Mouse (Mus musculus) lung, embryonic 14.5 days (tissue): ENCODE measurements around the gene Ctdnep1. TPM values are rescaled to one million over a fixed set of nuclear protein-coding genes. Genes with fewer than 3 reads are reported as not detected.

Source experiments
- ATAC-seq: fragments of 200-750 bp; cut with Nextera tagmentation; 2 replicates; pipeline ENCODE4 v1.8.0; 2017; ENCODE audit warnings: mild to moderate bottlenecking, moderate TSS enrichment, moderate library complexity; ENCODE audit not compliant: insufficient read depth
- DNase-seq: peaks from one replicate; pipeline ENCODE4 v3.0.0-alpha.2; 2015
- H3K27ac ChIP-seq: fragments of 300-500 bp; sonication (generic); 2 replicates; pipeline ENCODE4 v1.5.1; 2014; ENCODE audit warnings: low read depth, mild to moderate bottlenecking, moderate library complexity
- H3K27me3 ChIP-seq: fragments of 300-500 bp; sonication (generic); 2 replicates; pipeline ENCODE4 v1.6.1; 2014; ENCODE audit warnings: low read length, control low read depth; ENCODE audit not compliant: insufficient read depth
- H3K36me3 ChIP-seq: fragments of 300-500 bp; sonication (generic); 2 replicates; pipeline ENCODE4 v1.6.1; 2014; ENCODE audit warnings: control low read depth; ENCODE audit not compliant: insufficient read depth
- H3K4me1 ChIP-seq: fragments of 300-500 bp; sonication (generic); 2 replicates; pipeline ENCODE4 v1.6.1; 2014; ENCODE audit warnings: antibody characterized with exemption, control low read depth; ENCODE audit not compliant: insufficient read depth
- H3K4me2 ChIP-seq: fragments of 300-500 bp; sonication (generic); 2 replicates; pipeline ENCODE4 v1.6.1; 2014; ENCODE audit warnings: mild to moderate bottlenecking
- H3K4me3 ChIP-seq: fragments of 300-500 bp; sonication (generic); 2 replicates; pipeline ENCODE4 v1.5.1; 2014; ENCODE audit warnings: low read depth, low read length
- H3K9ac ChIP-seq: fragments of 300-500 bp; sonication (generic); 2 replicates; pipeline ENCODE4 v1.6.1; 2014
- H3K9me3 ChIP-seq: fragments of 300-500 bp; sonication (generic); 2 replicates; pipeline ENCODE4 v1.6.1; 2016; ENCODE audit warnings: low read depth, low read length, control low read depth
- CTCF ChIP-seq: IDR thresholded peaks from 2 replicates; pipeline ENCODE4 v1.5.1; 2016; ENCODE audit warnings: antibody characterized with exemption, low read depth
- WGBS: fragments of 180-500 bp; shearing (Covaris S2); extraction: QIAGEN DNeasy Blood & Tissue Kit; methylation state at CpG from one replicate; pipeline ENCODE4 v1.1.7; 2014; 5-methylcytosine and 5-hydroxymethylcytosine counted together
- polyA plus RNA-seq: library from polyadenylated mRNA; unstranded; fragments of >200 nt; fragmentation: Nextera tagmentation; extraction: Ambion mirVana; gene quantifications from 2 replicates; pipeline ENCODE4 v1.2.1, GENCODE M21; 2014

Gene Ctdnep1
- polyA plus RNA-seq, 1 experiment from 2014 or later, result 28.3 TPM

DNA sequence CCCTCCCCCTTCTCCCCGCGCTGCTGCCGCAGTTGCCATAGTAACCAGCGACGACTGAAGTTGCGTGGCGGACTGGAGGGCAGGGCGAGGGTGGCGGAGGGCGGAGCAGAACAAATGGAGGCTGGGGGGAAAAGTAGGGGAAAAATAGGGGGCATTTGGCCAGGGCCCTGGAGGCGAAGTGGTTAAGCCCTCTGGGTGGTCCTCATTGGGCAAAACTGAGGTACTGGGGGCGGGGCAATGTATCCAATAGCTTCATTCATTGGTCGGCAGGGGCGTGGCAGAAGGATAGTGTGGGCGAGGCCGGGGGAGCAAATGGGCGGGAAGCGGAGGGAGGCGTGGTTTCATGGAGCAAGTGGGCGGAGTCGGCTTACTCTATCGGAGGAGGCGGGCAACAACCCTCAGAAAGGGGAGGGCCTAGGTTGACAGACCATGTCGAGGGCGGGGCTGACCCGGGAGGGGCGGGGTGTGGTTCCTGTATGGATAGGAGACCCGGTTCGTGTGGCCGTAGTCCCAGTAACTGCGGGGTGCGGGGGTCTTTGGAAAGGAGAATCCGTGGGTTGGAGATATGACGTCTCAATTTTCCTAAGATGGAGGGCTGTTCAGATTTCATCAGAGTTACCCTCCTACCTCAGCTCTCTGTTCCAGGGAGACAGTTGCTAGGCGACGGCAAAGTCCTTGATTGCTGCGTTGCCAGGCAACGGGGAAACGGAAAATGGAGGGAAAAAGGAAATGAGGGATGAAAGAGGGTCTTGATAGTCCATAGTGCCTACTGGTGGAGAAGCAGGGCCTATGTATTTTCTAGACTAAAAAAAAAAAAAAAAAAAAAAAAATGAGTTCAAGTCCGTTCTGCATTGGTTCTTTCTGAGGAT is 40.5 kb downstream of the Ctdnep1 start:
- no peaks in the 10 kb centered on the region for H3K36me3 ChIP-seq
- ATAC-seq (peak; percentile 62), DNase-seq (peak; percentile 99)
- peak overlapping the region; percentile 93 for H3K4me2 ChIP-seq
- H3K9ac ChIP-seq, result no peak overlapping the region
- H3K27ac ChIP-seq, result peak overlapping the region; percentile 67; the same call in 1 of the 2 replicates
- H3K4me3 ChIP-seq, result peak overlapping the region; percentile 66
- peaks cover 31% of the 10 kb centered on the region for H3K4me1 ChIP-seq
- WGBS, result 1% methylated on average over 40 of the region's 40 CpGs
- no peaks in the 10 kb centered on the region for H3K27me3 ChIP-seq
- no peaks in the 10 kb centered on the region for H3K9me3 ChIP-seq
- peak; percentile 35 for TF ChIP-seq CTCF

DNA sequence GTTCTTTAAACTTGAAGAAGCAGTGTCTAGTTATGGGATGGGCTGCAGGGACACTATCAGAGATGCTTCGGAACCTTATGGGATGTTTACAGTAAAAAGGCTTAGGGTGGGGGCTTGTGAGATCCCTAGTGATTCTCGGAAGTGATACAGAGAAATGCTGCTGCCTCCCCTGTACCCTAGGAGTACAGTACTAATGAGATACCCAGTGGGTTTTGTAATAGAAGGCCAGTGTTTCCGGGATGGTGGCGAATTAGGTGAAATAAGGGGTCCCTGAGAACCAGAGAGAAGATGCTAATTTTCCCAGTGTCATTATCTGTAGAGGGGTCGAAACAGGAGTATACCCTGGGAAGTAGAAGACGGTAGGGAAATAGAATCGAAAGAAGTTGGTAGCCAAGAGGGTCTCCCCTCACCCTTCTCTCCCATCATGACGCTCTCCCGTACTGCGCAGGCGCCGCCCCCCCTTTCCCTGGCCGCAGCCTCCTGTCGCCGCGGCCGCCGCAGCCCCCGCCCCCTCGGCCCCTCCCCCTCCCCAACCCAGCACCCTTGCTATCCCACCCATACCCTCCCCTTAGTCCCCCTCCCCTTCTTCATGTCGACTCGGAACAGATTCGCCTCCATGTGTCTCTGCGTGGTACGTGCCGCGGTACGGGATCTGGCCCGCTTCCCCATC is 42.7 kb downstream of the Ctdnep1 start:
- Histone ChIP-seq H3K4me3 (peak overlapping the region; percentile 33), H3K9ac (peak overlapping the region; percentile 47), H3K4me1 (peaks cover 38% of the 10 kb centered on the region), H3K27ac (peak overlapping the region; percentile 36; the same call in 1 of the 2 replicates), H3K9me3 (no peaks in the 10 kb centered on the region), H3K27me3 (no peaks in the 10 kb centered on the region), H3K4me2 (peak overlapping the region; percentile 63), H3K36me3 (no peaks in the 10 kb centered on the region)
- ATAC-seq (no peak), DNase-seq (peak; percentile 66)
- TF ChIP-seq CTCF, result no peak
- 4% methylated on average over 29 of the region's 29 CpGs for WGBS

DNA sequence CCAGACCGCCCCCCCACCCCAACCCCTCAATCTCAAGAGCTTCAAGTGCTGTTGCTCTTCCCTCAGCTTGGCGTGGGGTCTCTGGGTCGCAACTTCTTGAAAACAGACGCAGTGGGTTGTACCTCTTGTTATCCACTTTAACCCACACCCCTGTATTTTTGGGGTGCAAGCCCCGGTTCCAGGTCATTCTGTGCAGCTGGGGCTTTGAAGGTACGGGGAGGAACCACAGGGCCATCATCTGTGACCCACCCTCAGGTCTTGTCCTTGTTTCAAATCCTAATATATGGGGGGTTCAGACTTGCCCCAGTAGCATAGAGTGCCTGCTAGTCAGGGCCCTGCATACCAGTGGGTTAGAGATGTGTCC is 43.2 kb downstream of the Ctdnep1 start:
- TF ChIP-seq CTCF, result no peak
- peak overlapping the region; percentile 63 for H3K4me2 ChIP-seq
- ATAC-seq (no peak), DNase-seq (no peak)
- H3K4me3 ChIP-seq, result peak overlapping the region; percentile 33
- 4% methylated on average over 6 of the region's 6 CpGs for WGBS
- H3K9me3 ChIP-seq, result no peaks in the 10 kb centered on the region
- no peaks in the 10 kb centered on the region for H3K27me3 ChIP-seq
- H3K4me1 ChIP-seq, result peaks cover 37% of the 10 kb centered on the region
- peak overlapping the region; percentile 47 for H3K9ac ChIP-seq
- no peaks in the 10 kb centered on the region for H3K36me3 ChIP-seq
- peak overlapping the region; percentile 46; the same call in 1 of the 2 replicates for H3K27ac ChIP-seq

DNA sequence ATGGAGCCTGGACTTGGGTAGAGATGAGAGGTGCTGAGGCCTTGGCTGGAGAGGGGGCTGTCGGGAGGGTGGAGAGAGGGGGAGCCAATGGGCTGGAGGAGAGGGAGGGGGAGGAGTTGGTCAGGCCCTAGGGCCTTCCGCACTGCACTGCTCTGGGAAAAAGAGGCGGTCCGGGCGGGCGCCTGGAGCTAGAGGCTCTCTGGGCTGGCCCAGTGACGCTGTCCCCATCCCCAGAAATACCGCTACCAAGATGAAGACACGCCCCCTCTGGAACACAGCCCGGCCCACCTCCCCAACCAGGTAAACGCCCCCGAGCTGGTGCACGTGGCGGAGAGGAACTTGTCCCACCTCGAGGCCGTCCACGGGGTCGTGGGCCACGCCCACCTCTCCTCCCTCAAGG is 45.7 kb downstream of the Ctdnep1 start:
- Histone ChIP-seq H3K4me1 (peaks cover 42% of the 10 kb centered on the region), H3K27me3 (no peaks in the 10 kb centered on the region), H3K4me3 (peak overlapping the region; percentile 31), H3K36me3 (peaks cover 14% of the 10 kb centered on the region), H3K4me2 (peak overlapping the region; percentile 65), H3K9me3 (no peaks in the 10 kb centered on the region), H3K9ac (peak overlapping the region; percentile 14; the same call in 1 of the 2 replicates), H3K27ac (peak overlapping the region; percentile 26; the same call in 1 of the 2 replicates)
- TF ChIP-seq CTCF, result no peak
- ATAC-seq (peak; percentile 75), DNase-seq (peak; percentile 82)
- WGBS, result 0% methylated on average over 19 of the region's 19 CpGs

DNA sequence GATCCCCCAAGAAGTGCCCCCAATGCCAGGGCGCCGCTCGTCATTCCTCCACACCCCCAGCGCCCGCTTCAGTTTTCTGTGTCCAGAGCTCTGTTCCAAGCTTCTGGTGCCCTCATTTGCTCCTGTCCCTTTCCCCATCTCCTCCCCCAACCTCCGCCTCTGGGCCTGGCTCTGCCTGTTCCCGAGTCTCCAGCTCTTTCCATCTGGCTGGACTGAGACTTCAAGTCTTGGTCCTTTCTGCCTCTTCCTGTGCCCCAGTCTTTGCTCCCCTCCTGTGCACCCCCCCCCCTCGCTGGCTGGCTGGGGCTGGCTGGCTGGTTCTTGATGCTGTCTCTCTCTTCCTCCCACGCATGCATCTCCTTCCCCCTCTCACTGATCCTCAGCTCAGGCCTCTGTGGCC is 46.4 kb downstream of the Ctdnep1 start:
- H3K27ac ChIP-seq, result peak overlapping the region; percentile 26; the same call in 1 of the 2 replicates
- H3K4me1 ChIP-seq, result peaks cover 42% of the 10 kb centered on the region
- ATAC-seq (no peak), DNase-seq (peak; percentile 10)
- no peaks in the 10 kb centered on the region for H3K9me3 ChIP-seq
- peaks cover 20% of the 10 kb centered on the region for H3K36me3 ChIP-seq
- H3K27me3 ChIP-seq, result no peaks in the 10 kb centered on the region
- 42% methylated on average over 9 of the region's 9 CpGs for WGBS
- peak overlapping the region; percentile 14; the same call in 1 of the 2 replicates for H3K9ac ChIP-seq
- H3K4me3 ChIP-seq, result peak overlapping the region; percentile 31; the same call in 1 of the 2 replicates
- no peak for TF ChIP-seq CTCF
- peak overlapping the region; percentile 65 for H3K4me2 ChIP-seq

DNA sequence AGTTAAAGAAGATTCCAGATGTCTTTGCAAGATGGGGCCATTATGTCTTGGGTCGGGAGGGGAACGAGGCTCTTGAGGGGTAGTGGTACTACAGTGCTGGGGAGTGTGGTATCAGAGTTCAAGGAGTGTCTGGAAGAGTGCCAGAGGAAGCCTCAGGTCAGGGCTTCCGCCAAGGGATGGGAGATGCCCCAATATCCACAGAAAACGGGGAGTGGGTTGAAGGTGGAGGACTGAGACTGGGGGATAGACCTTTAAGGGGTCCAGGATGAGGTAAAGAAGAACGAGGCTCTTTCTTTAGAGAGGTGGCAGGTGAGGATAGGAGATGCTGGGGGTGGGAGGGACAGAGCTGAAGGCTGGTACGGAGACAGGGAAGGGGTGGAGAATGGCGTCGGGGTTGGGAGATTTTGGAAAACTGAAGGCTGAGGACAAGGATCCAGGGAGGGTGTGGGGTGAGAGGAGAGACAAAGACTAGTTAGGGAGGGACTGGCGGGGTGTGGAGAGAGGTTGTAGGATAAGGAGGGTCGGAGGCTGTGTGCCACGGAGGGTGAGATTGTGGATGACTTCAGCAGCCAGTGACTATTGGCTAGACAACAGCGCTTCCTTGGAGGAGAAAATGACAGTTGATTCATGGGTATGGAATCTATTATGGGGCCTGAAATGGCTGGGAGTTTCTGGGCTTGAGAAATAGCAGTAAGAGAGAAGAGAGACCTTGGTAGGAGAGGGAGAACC is 47.6 kb downstream of the Ctdnep1 start:
- Histone ChIP-seq H3K27me3 (no peaks in the 10 kb centered on the region), H3K4me1 (peaks cover 38% of the 10 kb centered on the region), H3K9me3 (no peaks in the 10 kb centered on the region), H3K9ac (no peak overlapping the region; the same call in 1 of the 2 replicates), H3K36me3 (peaks cover 30% of the 10 kb centered on the region), H3K4me3 (peak overlapping the region; percentile 21), H3K27ac (peak overlapping the region; percentile 76), H3K4me2 (peak overlapping the region; percentile 65)
- TF ChIP-seq CTCF, result no peak
- ATAC-seq (peak; percentile 3; the same call in 1 of the 2 replicates), DNase-seq (no peak)
- 16% methylated on average over 12 of the region's 12 CpGs for WGBS
